Mouse (Mus musculus) E14TG2a.4 (cell line): ENCODE measurements around the gene Sema3f.

Experiments
- CTCF ChIP-seq: conservative IDR thresholded peaks from 2 replicates; pipeline ENCODE4 v1.5.1; 2014; ENCODE audit warnings: low read length
- POU5F1 ChIP-seq: IDR thresholded peaks from 2 replicates; pipeline ENCODE4 v1.6.1; 2014; ENCODE audit warnings: low read length, borderline replicate concordance

GRCm38 (mm10) chr9:107736185-107736485, 25.9 kb upstream of the Sema3f start:
- no peak for TF ChIP-seq POU5F1
- TF ChIP-seq CTCF = no peak
